Mouse (Mus musculus): ENCODE results near the gene Zfp207. TPM values are rescaled to one million over a fixed set of nuclear protein-coding genes. Genes with fewer than 3 reads are reported as not detected.
"Not testable (repeated sequence)": the region's sequence is repeated elsewhere in the genome, so short reads cannot be mapped to it uniquely, and the experiment has no call there.

Gene Zfp207
- polyA plus RNA-seq, 1 experiment, result 80.4 TPM

DNA sequence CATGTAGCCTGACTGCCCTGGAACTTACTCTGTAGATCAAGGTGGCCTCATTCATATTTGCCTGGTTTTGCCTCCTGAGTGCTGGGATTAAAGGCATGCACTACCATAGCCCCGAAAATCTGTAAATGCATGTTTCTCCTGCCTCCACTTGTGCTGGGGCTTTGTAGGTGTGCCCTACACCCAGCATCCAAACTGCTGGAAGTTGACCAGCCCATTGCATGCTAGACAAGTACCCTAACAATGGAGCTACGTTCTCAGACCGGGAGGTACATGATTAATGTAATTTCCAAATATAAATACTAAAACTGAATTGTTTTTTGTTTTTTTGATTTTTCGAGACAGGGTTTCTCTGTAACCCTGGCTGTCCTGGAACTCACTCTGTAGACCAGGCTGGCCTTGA, 2.0 kb downstream of the Zfp207 start:
- Histone ChIP-seq H3K4me1 (ENCODE audit: control insufficient read depth, insufficient read depth, low read length) (peaks cover 2% of the 10 kb centered on the region), H3K4me3 (ENCODE audit: control insufficient read depth, low read depth, low read length) (peak overlapping the region; percentile 83; the same call in 1 of the 2 replicates), H3K36me3 (ENCODE audit: control insufficient read depth, insufficient read depth, low read length) (peaks cover 5% of the 10 kb centered on the region), H3K27me3 (ENCODE audit: control insufficient read depth, insufficient read depth, low read length) (no peaks in the 10 kb centered on the region), H3K27ac (ENCODE audit: control insufficient read depth, insufficient read depth, low read depth, low read length) (no peak overlapping the region)
- TF ChIP-seq CTCF (IDR thresholded peaks at IDR 0.05; ENCODE audit: control insufficient read depth, insufficient read depth, insufficient replicate concordance, low read depth, low read length), result no peak
- TF ChIP-seq POLR2A (IDR thresholded peaks at IDR 0.05; ENCODE audit: control insufficient read depth, low read depth, low read length), result no peak

DNA sequence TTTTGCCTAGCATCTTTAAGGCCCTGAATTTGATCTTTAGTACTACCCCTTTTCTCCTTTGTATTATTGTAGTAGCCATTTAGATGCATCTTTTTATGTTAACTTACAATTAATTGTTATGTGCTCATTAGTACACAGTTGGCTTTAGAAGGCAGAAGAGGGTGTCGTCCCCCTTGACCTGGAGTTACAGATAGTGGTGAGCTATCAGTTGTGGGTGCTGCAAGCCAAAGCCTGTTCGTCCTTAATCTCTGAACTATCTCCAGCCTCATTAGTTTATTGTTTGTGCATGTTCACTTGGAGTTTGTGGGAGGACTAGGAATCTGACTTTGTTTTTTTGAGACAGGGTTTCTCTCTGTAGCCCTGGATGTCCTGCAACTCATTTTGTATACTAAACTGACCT, 3.7 kb downstream of the Zfp207 start:
- no peaks in the 10 kb centered on the region for H3K27me3 ChIP-seq (ENCODE audit: control insufficient read depth, insufficient read depth, low read length)
- TF ChIP-seq POLR2A (IDR thresholded peaks at IDR 0.05; ENCODE audit: control insufficient read depth, low read depth, low read length) (no peak), CTCF (IDR thresholded peaks at IDR 0.05; ENCODE audit: control insufficient read depth, insufficient read depth, insufficient replicate concordance, low read depth, low read length) (no peak)
- peaks cover 2% of the 10 kb centered on the region for H3K4me1 ChIP-seq (ENCODE audit: control insufficient read depth, insufficient read depth, low read length)
- H3K4me3 ChIP-seq (ENCODE audit: control insufficient read depth, low read depth, low read length), result no peak overlapping the region
- no peak overlapping the region for H3K27ac ChIP-seq (ENCODE audit: control insufficient read depth, insufficient read depth, low read depth, low read length)
- H3K36me3 ChIP-seq (ENCODE audit: control insufficient read depth, insufficient read depth, low read length), result peaks cover 6% of the 10 kb centered on the region

DNA sequence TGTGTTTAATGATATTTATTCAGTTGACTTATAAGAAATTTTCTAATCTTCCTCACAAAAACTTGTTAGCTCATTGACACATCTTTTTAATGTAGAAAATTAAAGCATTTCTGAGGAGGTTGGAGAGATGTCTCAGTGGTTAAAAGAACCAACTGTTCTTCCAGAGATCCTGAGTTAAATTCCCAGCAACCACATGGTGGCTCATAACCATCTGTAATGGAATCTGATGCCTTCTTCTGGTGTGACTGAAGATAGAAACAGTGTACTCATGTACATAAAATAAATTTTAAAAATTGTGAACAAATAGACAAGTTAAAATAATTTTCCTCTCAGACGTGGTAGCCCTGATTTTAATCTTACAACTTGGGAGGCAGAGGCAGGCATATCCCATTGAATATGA, 6.8 kb downstream of the Zfp207 start:
- H3K27me3 ChIP-seq (ENCODE audit: control insufficient read depth, insufficient read depth, low read length), result no peaks in the 10 kb centered on the region
- H3K36me3 ChIP-seq (ENCODE audit: control insufficient read depth, insufficient read depth, low read length), result peaks cover 6% of the 10 kb centered on the region
- no peak overlapping the region for H3K27ac ChIP-seq (ENCODE audit: control insufficient read depth, insufficient read depth, low read depth, low read length)
- TF ChIP-seq CTCF (IDR thresholded peaks at IDR 0.05; ENCODE audit: control insufficient read depth, insufficient read depth, insufficient replicate concordance, low read depth, low read length) (no peak), POLR2A (IDR thresholded peaks at IDR 0.05; ENCODE audit: control insufficient read depth, low read depth, low read length) (no peak)
- no peak overlapping the region for H3K4me3 ChIP-seq (ENCODE audit: control insufficient read depth, low read depth, low read length)
- H3K4me1 ChIP-seq (ENCODE audit: control insufficient read depth, insufficient read depth, low read length), result no peaks in the 10 kb centered on the region

DNA sequence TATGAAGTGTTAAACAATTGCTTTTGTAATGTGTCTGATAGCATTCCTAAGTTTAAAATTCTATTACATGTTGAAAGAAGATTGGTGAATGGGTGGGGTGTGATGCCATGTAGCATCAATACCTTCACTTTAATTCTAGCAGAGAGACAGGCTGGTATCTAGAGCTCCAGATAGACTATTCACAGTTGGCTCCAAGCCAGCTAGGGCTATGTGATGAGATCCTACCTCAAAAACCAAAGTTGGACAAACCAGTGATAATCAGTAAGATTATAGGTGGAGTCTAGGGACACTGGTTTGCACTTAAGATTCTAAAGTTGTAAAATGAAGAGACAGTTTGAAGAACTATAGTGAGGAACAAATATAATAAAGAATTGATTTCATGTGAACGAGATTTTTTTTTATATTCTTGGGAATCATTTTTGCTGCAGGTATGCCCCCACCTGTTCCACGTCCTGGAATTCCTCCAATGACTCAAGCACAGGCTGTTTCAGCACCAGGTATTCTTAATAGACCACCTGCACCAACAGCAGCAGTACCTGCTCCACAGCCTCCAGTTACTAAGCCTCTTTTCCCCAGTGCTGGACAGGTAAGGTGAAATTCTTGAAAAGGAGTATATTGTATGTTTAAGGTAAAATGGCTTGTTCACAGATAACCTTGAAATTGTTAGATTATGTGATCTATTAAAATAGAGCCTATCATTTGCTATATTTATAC, 8.5 kb downstream of the Zfp207 start:
- Histone ChIP-seq H3K4me3 (ENCODE audit: control insufficient read depth, low read depth, low read length) (no peak overlapping the region), H3K27me3 (ENCODE audit: control insufficient read depth, insufficient read depth, low read length) (no peaks in the 10 kb centered on the region), H3K4me1 (ENCODE audit: control insufficient read depth, insufficient read depth, low read length) (no peaks in the 10 kb centered on the region), H3K36me3 (ENCODE audit: control insufficient read depth, insufficient read depth, low read length) (peaks cover 6% of the 10 kb centered on the region), H3K27ac (ENCODE audit: control insufficient read depth, insufficient read depth, low read depth, low read length) (no peak overlapping the region)
- TF ChIP-seq CTCF (IDR thresholded peaks at IDR 0.05; ENCODE audit: control insufficient read depth, insufficient read depth, insufficient replicate concordance, low read depth, low read length), result no peak
- TF ChIP-seq POLR2A (IDR thresholded peaks at IDR 0.05; ENCODE audit: control insufficient read depth, low read depth, low read length), result no peak

DNA sequence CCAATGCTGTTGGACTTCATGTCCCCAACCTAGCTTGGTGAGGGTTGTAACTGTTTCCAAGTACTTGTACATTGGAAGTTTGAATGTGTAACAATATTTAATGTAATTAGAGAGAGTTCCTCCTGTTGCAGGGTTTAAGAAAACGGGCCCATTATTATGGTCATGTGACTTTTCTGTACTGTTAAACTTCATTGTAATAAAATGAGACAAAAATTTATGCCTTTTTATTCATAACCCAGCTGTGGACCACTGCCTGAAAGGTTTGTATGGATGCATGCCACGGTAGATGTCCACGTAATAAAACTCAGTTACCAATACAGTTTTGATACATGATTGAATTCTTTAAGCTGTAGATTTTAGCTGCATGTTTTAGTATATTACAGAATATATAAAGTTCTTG, 12.9 kb downstream of the Zfp207 start:
- TF ChIP-seq POLR2A (IDR thresholded peaks at IDR 0.05; ENCODE audit: control insufficient read depth, low read depth, low read length) (no peak), CTCF (IDR thresholded peaks at IDR 0.05; ENCODE audit: control insufficient read depth, insufficient read depth, insufficient replicate concordance, low read depth, low read length) (no peak)
- Histone ChIP-seq H3K27ac (ENCODE audit: control insufficient read depth, insufficient read depth, low read depth, low read length) (no peak overlapping the region), H3K27me3 (ENCODE audit: control insufficient read depth, insufficient read depth, low read length) (no peaks in the 10 kb centered on the region), H3K4me1 (ENCODE audit: control insufficient read depth, insufficient read depth, low read length) (no peaks in the 10 kb centered on the region), H3K36me3 (ENCODE audit: control insufficient read depth, insufficient read depth, low read length) (peaks cover 3% of the 10 kb centered on the region), H3K4me3 (ENCODE audit: control insufficient read depth, low read depth, low read length) (no peak overlapping the region)

DNA sequence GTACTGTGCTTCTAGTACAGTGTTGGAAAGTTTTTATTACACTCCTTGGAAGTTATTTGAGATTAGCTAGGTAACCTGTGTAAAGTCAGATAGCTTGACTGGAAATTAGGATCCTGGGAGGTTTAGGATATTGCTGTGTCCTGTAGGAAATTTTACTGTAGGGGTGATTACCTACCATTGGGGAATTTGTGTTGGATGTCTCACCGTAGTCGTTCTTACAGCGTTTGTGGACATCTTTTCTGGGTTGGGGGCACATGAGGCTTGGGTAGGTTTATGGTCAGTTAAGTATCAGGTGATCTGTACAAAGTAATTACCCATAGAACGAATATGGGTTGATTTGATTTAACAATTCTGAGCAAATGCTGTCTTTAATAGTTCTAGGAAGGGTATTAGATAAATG, 13.5 kb downstream of the Zfp207 start:
- TF ChIP-seq CTCF (IDR thresholded peaks at IDR 0.05; ENCODE audit: control insufficient read depth, insufficient read depth, insufficient replicate concordance, low read depth, low read length) (no peak), POLR2A (IDR thresholded peaks at IDR 0.05; ENCODE audit: control insufficient read depth, low read depth, low read length) (no peak)
- Histone ChIP-seq H3K36me3 (ENCODE audit: control insufficient read depth, insufficient read depth, low read length) (peaks cover 3% of the 10 kb centered on the region), H3K27ac (ENCODE audit: control insufficient read depth, insufficient read depth, low read depth, low read length) (no peak overlapping the region), H3K4me1 (ENCODE audit: control insufficient read depth, insufficient read depth, low read length) (no peaks in the 10 kb centered on the region), H3K4me3 (ENCODE audit: control insufficient read depth, low read depth, low read length) (no peak overlapping the region), H3K27me3 (ENCODE audit: control insufficient read depth, insufficient read depth, low read length) (no peaks in the 10 kb centered on the region)

DNA sequence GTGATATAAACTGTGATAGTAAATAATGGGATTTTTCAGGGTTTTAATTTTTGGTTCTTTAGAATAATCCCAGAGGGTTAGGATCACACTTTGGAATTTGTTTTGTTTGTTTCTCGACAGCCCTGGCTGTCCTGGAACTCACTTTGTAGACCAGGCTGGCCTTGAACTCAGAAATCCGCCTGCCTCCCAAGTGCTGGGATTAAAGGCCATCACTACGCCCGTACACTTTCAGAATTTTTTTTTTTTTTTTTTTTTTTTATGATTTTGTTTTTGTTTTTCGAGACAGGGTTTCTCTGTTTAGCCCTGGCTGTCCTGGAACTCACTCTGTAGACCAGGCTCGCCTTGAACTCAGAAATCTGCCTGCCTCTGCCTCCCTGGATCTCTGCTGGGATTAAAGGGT, 24.8 kb downstream of the Zfp207 start:
- not testable (repeated sequence) for H3K4me3 ChIP-seq (ENCODE audit: control insufficient read depth, low read depth, low read length); H3K36me3 ChIP-seq (ENCODE audit: control insufficient read depth, insufficient read depth, low read length); H3K27me3 ChIP-seq (ENCODE audit: control insufficient read depth, insufficient read depth, low read length); H3K27ac ChIP-seq (ENCODE audit: control insufficient read depth, insufficient read depth, low read depth, low read length); H3K4me1 ChIP-seq (ENCODE audit: control insufficient read depth, insufficient read depth, low read length)

DNA sequence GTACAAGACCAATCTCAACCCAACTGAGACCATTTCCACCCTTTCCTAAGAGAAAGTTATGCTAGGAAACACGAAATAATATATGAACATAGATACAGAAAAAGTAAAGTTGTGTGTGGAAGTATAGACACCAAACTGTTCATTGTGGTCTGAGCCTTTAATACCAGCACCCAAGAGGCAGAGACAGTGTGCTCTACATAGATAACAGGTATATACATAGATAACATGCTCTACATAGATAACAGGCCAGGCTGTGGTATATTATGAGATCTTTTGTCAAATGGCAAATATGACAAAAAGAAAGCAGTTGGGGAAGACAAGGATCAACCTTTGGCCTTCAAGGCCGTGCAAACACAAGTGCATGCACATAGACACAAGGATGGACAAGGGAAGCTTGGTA, 27.3 kb downstream of the Zfp207 start:
- TF ChIP-seq POLR2A (IDR thresholded peaks at IDR 0.05; ENCODE audit: control insufficient read depth, low read depth, low read length) (no peak), CTCF (IDR thresholded peaks at IDR 0.05; ENCODE audit: control insufficient read depth, insufficient read depth, insufficient replicate concordance, low read depth, low read length) (no peak)
- Histone ChIP-seq H3K4me3 (ENCODE audit: control insufficient read depth, low read depth, low read length) (no peak overlapping the region), H3K36me3 (ENCODE audit: control insufficient read depth, insufficient read depth, low read length) (no peaks in the 10 kb centered on the region), H3K27ac (ENCODE audit: control insufficient read depth, insufficient read depth, low read depth, low read length) (no peak overlapping the region), H3K4me1 (ENCODE audit: control insufficient read depth, insufficient read depth, low read length) (no peaks in the 10 kb centered on the region), H3K27me3 (ENCODE audit: control insufficient read depth, insufficient read depth, low read length) (no peaks in the 10 kb centered on the region)
